Mouse (Mus musculus) kidney, postnatal 4 days (tissue): ENCODE results near the gene Psmb9.
"Not testable (repeated sequence)": the region's sequence is repeated elsewhere in the genome, so short reads cannot be mapped to it uniquely, and the experiment has no call there.

Experiments used
- DNase-seq, 2 experiments: peaks; one replicate each; pipeline ENCODE4 v3.0.0; 2021; ENCODE audit warnings: mixed read lengths in 2 of 2

The Psmb9 gene

DNA sequence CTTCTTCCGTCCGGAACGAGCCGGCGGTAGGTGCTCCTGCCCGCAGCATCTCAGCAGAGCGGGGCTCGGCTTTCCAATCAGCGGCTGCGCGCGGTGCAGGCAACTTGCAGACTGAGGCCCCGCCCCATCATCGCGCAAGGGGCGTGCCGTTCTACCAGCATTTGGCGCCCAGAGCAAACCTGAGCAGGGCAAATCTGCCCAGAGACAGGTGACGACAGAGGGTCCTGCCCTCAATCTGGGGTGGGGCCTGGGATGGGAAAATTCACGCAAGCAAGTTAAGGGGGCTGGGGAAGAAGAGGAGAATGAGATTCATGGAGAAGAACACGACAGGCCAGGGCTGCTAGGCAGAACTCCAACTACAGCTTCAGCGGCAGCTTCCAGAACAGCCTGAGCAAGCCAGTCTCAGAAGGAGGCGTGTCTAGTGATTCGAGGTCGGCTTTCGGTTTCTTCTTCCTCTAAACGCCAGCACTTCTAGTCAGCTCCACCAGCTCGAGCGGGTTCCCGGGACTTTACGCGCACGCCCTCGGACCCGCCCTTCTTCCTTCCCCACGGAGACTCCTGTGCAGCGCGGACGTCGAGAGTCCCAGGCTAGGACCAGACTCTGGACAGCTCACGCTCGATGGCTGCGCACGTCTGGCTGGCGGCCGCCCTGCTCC, at the start of gene Psmb9, which contains the start of gene Tap1:
Gene Psmb9, minus strand, starts transcription at position 504 of the 656 bp plus-strand sequence.
Gene Tap1, plus strand, starts transcription at position 293 of the 656 bp plus-strand sequence.
- peak; percentile 99 to 100 for DNase-seq

DNA sequence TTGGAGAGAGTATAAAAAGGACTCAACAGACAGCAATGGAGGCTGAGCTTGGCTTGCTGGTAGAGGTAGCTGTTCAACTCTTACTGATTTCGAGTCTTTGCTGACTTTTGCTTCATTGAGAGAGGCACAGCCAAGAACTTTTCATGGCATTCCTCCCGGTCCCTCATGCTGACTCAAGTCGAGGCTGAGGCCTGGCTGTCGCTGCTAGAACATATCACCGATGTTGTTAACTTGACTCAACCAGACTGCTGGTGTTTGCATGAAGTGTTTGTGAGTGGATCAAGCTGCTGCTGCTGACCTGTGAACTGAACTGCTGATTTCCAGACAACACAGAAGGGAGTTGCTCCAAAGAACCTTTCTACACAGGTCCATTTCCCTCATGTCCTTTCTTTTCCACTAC, 49.1 kb upstream of the Psmb9 start:
- DNase-seq, result peak; percentile 26 to 49

DNA sequence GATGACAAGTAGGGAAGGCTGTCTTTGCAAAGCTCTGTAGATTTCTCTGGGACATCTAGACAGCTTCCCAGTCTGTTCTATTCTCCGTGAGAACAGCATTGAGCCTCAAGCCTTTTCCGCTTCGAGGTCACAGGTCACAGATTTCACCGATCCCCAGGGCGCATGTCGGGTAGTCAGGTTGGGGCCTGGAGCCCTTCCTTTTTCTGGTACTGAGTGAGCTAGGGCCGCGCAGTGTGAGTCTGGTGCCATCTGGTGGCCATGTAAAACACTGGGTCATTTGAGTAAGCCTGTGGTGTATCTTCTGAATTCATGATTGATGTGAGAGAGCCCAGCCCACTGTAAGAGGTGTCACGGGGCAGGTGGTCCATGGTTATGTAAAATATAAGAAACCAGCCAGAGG, 47.4 kb upstream of the Psmb9 start:
- DNase-seq, result peak; percentile 81 to 86

DNA sequence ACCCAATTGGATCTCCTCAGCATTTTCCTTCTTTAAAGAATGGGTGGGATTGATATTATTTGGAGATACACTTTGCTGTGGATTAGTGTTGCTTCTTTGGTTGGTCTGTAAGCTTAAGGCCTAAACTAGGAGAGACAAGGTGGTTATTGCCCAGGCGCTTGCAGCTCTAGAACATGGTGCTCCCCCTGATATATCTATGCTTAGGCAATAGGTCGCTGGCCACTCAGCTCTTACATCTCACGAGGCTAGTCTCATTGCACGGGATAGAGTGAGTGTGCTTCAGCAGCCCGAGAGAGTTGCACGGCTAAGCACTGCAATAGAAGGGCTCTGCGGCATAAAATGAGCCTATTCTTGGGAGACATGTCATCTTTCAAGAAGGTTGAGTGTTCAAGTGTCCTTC, 44.5 kb upstream of the Psmb9 start:
- DNase-seq, result not testable (repeated sequence)

DNA sequence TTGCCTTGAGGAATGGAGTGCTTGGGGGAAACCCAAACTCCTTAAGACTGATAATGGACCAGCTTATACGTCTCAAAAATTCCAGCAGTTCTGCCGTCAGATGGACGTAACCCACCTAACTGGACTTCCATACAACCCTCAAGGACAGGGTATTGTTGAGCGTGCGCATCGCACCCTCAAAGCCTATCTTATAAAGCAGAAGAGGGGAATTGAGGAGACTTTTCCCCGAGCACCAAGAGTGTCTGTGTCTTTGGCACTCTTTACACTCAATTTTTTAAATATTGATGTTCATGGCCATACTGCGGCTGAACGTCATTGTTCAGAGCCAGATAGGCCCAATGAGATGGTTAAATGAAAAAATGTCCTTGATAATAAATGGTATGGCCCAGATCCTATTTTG, 43.4 kb upstream of the Psmb9 start:
- not testable (repeated sequence) for DNase-seq

DNA sequence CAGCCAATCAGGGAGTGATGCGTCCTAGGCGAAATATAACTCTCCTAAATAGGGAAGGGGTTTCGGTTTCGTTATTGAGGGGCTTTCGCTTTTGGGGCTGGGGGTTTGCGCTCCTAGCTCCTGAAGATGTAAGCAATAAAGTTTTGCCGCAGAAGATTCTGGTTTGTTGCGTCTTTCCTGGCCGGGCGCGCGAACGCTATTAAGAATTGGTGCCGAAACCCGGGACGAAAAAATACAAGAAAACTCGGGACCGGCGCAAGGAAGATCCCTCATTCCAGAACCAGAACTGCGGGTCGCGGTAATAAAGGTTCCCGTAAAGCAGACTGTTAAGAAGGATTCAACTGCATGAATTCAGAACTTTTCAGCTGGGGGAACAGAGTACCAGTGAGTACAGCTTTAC, 38.3 kb upstream of the Psmb9 start:
- not testable (repeated sequence) for DNase-seq

DNA sequence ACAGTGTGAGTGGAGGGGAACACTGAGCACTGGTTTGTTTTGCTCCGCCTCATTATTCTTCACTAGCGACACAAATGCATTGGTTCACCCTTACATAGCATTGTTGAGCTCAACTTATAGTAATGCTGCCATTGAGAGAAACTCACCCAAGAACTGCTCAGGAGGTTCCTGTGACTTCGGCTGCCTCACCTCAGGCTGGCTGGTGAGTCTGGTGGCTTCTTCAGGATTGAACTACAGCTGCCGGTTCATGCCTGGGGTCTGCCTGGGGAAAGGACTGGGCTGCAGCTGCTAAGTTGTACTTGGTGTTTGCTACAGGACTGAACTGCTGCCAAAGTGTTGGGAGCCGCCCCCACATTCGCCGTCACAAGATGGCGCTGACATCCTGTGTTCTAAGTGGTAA, 37.9 kb upstream of the Psmb9 start:
- no peak for DNase-seq

DNA sequence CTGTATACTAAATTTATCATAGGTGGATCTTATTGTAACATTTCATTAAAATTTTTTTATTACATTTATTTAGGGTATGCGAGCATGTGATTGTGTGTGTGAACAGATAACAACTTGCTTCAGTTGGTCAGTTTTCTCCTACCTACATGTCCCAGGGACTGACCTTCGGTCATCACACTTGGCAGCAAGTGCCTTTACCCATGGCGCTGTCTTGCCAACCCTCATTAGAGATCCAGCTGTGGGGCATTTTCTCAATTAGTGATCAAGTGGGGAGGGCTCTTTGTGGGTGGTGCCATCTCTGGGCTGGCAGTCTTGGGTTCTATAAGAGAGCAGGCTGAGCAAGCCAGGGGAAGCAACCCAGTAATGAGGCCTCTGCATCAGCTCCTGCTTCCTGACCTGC, 37.3 kb upstream of the Psmb9 start:
- no peak for DNase-seq

DNA sequence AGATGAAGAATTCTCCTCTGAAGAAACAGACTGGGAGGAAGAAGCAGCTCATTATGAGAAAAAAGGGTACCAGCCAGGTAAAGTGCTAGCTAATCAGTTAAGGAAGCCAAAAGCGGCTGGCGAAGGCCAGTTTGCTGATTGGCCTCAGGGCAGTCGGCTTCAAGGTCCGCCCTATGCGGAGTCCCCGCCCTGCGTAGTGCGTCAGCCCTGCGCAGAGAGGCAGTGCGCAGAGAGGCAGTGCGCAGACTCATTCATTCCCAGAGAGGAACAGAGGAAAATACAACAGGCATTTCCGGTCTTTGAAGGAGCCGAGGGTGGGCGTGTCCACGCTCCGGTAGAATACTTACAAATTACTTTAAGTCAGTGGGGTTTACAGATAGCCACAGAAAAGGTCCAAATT, 32.8 kb upstream of the Psmb9 start:
- not testable (repeated sequence) for DNase-seq

DNA sequence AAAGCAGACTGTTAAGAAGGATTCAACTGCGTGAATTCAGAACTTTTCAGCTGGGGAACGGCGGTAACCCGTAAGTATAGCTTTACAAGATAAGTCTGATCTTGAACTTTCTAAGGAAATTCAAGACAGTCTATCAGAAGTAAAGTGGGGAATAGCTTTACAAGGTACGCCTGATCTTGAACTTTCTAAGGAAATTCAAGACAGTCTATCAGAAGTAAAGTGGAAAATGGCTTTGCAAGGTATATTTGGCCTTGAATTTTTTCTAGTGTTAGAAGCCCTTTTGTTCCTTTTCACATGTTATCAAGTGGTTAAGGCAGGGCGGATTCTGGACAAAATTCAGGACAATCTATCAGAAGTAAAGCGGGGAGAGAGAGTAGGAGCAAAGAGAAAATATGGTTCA, 32.2 kb upstream of the Psmb9 start:
- DNase-seq, result not testable (repeated sequence)

DNA sequence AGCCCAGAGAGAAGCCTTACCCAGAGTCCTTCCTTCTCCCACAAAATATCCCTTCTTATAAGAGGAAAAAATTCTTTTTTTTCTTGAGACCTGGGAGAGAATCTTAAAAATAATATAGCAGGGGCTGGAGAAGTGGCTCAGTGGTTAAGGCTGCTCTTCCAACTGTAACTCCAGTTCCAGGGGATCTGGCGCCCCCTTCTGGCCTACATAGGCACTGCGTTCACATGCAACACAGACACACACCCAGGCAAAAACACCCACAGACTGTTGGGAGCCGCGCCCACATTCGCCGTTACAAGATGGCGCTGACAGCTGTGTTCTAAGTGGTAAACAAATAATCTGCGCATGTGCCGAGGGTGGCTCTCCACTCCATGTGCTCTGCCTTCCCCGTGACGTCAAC, 31.5 kb upstream of the Psmb9 start:
- peak; percentile 76 to 78 for DNase-seq

DNA sequence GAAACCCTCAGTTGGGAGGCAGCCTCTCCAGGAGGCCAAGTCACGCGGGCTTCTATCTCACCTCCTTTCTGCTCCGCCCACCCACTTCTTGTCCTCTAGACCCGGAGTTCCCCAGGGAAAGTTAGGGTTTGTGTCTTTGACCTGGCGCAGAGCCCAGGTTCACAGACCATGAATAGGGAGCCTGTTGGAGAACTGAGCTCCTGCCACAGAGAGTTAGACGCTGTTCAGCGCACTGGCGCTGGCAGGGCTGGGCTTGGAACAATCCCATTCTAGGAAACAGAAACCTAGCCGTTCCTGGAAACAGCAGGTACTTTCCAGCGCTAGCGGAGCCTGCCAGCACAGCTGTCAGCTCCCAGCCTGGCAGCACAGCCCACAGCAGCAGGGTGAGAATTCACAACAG, 31.1 kb upstream of the Psmb9 start:
- peak; percentile 40 to 60 for DNase-seq

DNA sequence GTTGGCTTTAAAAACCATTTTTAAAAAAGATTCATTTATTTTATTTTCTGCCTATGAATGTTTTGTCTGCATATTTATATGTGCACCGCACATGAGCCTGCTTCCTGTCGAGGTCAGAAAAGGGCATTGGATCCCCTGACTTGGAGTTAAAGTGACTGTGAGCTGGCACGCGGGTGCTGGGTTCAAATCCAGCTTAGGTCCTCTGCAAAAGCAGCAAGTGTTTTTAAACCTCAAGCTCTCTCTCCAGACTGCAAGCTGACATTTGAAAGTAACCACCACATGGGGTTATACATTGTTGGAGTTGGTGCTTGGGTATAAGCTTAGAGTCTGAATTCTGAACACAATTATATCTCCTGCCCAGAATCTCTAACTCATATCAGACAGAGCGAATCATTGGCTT, 30.4 kb upstream of the Psmb9 start:
- no peak for DNase-seq

DNA sequence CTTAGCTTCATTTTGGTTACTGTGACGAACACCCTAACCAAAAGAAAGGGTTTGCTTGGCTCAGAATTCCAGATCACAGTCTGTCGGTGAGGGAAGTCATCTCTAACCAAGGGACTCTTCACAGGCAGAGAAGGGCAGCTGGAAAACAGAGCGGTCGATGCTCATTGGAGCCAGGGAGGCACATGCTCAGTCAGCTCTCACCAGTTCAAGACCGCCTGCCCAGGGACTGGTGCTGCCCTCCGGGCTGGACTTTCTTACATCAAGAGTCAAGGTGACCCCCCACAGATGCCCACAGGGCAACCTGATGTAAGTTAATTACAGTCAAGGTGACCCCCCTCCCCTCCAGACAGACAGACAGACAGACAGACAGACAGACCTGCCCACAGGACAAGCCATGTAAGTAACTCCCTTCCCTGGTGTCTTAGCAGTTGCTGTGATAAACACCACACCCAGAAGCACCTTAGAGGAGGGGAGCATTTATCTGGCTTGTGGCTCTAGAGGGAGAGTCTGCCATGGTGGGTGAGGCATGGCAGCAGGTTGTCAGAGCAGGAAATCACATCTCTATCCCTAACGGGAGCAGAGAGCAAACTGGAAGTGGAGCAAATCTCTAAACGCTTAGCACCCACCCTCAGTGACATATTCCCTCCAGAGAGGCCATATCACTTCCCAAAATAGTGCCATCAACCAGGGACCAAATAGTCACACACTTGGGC, 29.8 kb upstream of the Psmb9 start:
- no peak for DNase-seq

DNA sequence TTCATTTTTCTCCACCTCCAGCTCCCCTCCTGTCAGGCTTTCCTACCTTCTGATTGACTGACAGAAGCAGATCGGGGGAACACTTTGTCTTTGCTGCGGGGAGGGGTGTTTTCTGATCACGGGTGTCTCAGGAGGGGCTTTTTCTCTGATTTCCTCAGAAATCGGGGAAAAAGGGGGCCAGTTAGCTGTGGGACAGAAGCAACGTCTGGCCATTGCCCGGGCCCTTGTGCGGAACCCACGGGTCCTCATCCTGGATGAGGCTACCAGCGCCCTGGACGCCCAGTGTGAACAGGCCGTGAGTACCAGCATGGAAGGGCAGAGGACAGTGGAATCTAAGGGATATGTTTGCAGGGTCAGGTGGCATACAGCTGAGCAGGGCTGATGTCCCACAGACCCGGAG, 27.6 kb upstream of the Psmb9 start:
- DNase-seq, result no peak

DNA sequence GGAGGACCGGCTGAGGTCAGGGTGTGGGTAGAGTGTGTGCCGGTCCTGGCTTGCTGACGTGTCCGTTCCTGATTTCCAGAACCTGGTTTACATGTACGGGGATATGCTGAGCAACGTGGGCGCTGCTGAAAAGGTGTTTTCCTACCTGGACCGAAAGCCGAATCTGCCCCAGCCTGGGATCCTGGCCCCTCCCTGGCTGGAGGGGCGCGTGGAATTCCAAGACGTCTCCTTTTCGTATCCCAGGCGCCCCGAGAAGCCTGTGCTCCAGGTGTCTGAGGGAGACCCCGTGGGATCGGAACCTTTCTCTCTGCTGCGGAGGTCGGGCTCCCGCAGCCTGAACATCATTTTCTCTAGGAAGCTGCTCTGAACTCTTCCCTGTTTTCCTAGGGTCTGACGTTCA, 26.4 kb upstream of the Psmb9 start:
- no peak for DNase-seq

DNA sequence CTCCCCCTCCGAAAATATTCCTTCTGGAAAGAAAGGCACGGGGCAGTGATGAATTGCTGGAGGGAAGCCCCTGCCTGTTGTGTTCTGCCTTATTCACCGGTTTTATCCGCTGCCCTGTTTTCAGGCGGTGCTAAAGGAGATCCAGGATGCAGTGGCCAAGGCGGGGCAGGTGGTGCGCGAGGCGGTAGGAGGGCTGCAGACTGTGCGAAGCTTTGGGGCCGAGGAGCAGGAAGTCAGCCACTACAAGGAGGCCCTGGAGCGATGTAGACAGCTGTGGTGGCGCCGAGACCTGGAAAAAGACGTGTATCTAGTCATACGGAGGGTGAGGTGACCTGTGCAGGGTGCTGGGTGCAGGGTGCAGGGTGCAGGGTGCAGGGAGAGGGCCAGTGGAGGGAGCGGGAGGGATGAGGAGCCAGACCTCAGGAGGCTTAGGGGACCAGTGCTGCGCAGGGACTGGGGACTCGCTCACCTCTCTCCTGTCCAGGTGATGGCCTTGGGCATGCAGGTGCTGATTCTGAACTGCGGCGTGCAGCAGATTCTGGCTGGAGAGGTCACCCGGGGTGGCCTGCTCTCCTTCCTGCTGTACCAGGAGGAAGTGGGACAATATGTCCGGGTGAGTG, 24.3 kb upstream of the Psmb9 start:
- no peak for DNase-seq

DNA sequence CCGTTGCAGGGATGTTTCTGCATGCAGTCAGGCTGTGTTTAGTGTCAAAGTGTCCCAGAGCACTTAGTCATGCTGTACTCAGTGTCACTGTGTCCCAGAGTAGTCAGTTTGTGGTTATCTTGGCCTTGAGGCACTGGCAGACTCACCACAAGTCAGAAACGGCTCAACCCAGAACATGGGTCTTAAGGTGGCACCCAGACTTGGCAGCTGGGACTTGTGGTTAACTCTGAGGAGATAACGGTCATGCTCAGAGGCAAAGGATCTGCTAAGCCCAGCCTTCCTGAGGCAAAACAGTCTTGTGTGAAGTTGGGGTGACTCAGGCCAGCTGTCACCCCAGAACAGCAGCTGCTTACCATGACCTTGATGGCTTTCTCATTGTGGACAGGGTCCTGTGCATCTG, 23.0 kb upstream of the Psmb9 start:
- DNase-seq, result no peak

DNA sequence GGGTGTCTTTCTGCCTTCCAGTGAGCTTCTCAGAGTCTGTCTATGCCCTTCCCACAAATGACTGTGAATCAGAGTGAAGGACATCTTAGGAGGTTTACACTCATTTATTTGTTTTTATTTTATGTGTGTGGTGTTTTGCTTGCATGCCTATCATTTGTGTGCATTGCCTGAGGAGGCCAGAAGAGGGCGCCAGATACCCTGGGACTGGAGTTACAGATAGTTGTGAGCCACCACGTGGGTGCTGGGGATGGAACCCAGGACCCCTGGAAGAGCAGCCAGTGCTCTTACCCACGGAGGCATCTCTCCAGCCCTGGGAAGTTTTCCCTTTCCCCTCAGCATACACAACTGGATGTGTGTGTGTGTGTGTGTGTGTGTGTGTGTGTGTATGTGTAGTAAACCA, 22.1 kb upstream of the Psmb9 start:
- DNase-seq, result no peak

DNA sequence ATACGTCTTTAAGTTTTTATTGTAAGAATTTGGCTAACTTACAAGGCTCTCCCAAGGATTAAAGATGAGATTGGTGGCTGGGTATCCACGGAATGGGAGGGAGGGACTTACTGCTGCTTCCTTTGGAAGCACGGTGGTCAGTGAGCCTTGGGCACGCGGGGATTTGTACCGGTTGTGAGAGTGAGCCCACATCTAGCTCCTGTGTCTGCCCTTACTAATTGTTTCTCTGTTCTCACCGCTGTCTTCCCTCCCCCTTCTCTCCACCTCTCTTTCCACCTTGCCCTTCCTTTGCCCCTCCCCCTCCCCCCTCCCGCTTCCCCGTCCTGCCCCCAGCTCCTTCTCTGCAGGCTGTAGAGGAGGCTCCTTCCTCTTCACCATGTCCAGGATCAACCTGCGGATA, 20.9 kb upstream of the Psmb9 start:
- DNase-seq, result no peak

DNA sequence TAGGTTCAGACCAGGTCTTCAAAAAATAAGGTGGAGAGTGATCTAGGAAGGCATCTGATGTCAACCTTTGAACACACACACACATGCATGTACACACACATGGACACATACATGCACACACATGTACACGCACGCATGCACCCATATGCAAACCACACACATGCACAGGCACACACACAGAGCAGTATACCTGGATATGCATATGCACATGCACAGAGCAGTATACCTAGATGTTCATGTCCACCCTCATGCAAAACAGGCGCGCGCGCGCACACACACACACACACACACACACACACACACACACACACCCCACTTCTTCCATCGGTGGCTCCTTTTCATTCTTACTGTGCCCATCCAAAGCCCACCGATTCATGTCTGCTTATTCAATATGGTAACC, 20.3 kb upstream of the Psmb9 start:
- no peak for DNase-seq

DNA sequence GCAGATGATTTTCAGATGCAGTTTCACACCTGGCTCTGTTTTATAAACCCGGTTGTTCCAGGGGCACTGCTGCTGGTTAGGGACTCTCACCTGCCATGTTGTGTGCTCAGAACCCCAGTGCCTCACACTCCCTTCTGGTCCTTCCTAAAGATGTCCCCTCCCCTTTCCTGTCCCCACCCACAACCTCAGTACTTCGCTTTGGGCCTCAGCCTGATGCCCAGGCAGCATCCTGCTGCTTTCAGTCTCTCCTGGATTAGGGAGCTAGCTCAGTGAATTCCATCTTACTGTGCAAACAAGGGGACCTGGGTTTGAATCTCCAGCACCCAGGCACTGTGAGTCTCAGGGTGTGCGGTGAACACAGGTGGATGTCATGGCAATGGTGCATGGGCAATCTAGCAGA, 19.9 kb upstream of the Psmb9 start:
- no peak for DNase-seq

DNA sequence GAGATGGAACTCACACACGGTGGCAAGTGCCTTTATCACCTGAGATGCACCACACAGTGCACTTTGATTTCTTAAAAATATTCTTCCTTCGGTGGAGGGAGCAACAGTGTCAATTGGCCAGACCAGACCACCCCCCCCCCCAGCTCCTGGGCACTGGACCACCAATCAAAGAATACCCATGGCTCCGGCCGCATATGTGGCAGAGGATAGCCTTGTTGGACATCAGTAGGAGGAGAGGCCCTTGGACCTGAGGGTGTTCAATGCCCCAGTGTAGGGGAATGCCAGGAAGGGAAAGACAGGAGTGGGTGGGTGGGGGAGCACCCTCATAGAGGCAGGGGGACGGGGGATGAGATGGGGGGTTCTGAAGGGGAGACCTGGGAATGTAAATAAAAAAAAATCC, 19.2 kb upstream of the Psmb9 start:
- no peak for DNase-seq

DNA sequence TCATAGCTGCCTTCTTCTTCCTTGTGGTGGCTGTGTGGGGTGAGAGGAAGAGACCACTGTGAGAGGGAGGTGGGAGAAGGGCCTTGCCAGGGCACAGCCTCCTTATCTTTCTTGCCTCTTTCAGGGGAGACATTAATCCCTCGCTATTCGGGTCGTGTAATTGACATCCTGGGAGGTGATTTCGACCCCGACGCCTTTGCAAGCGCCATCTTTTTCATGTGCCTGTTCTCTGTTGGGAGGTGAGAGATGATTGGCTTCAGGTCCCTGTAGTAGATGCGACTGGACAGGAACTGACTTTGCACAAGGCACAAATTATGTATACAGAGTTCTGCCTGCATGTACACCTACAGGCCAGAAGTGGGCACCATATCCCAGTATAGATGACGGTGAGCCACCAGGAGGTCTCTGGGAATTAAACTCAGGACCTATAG, 18.2 kb upstream of the Psmb9 start:
- peak in 1 of 2 experiments; percentile 47 for DNase-seq
